Mouse (Mus musculus) ES-Bruce4 (cell line): ENCODE measurements at regions not wholly inside any gene's neighbourhood (a gene's known extent, or its start where the extent isn't known, plus 50 kb on each side); places are given as distances from the start of the nearest gene placed in this dataset.
A peak's percentile ranks its signal among the peaks of the same experiment; 100 is the strongest.

Experiments used
- H3K27ac ChIP-seq: 2 replicates; pipeline ENCODE4 v1.5.1; 2012; ENCODE audit warnings: low read length, inconsistent platforms; ENCODE audit not compliant: insufficient read depth
- H3K27me3 ChIP-seq: 2 replicates; pipeline ENCODE4 v1.6.1; 2012; ENCODE audit warnings: mild to moderate bottlenecking, low read length, inconsistent platforms; ENCODE audit not compliant: control insufficient read depth, poor library complexity, insufficient read depth, severe bottlenecking
- H3K36me3 ChIP-seq: 2 replicates; pipeline ENCODE4 v1.6.1; 2012; ENCODE audit warnings: inconsistent platforms, mild to moderate bottlenecking, low read length, moderate library complexity; ENCODE audit not compliant: control insufficient read depth, poor library complexity, insufficient read depth, severe bottlenecking
- H3K4me1 ChIP-seq: one replicate; pipeline ENCODE4 v1.8.1; 2011; ENCODE audit warnings: low read length; ENCODE audit not compliant: control insufficient read depth, insufficient read depth
- H3K4me3 ChIP-seq: 2 replicates; pipeline ENCODE4 v1.5.1; 2011; ENCODE audit warnings: low read depth, mild to moderate bottlenecking, low read length
- H3K9ac ChIP-seq: 2 replicates; pipeline ENCODE4 v1.6.1; 2012; ENCODE audit warnings: low read depth, mild to moderate bottlenecking, inconsistent platforms; ENCODE audit not compliant: poor library complexity, severe bottlenecking
- H3K9me3 ChIP-seq: replicated peaks from 2 replicates; pipeline ENCODE4 v1.6.1; 2012; ENCODE audit warnings: mild to moderate bottlenecking, low read length, inconsistent platforms; ENCODE audit not compliant: control insufficient read depth, poor library complexity, insufficient read depth, severe bottlenecking
- CTCF ChIP-seq: IDR thresholded peaks from one replicate; pipeline ENCODE4 v1.8.1; 2011; ENCODE audit warnings: low read depth, low read length
- EP300 ChIP-seq: IDR thresholded peaks from 2 replicates; pipeline ENCODE4 v1.6.1; 2011; ENCODE audit warnings: low read depth, low read length; ENCODE audit not compliant: insufficient read depth
- POLR2A ChIP-seq: IDR thresholded peaks from one replicate; pipeline ENCODE4 v1.8.1; 2011; ENCODE audit warnings: low read length; ENCODE audit not compliant: insufficient read depth

- H3K36me3 ChIP-seq = no peaks in the 10 kb centered on the region
- no peak overlapping the region for H3K27ac ChIP-seq
- no peaks in the 10 kb centered on the region for H3K9me3 ChIP-seq
- no peaks in the 10 kb centered on the region for H3K4me1 ChIP-seq
- no peak overlapping the region for H3K4me3 ChIP-seq
- no peaks in the 10 kb centered on the region for H3K27me3 ChIP-seq
- no peak overlapping the region for H3K9ac ChIP-seq
- TF ChIP-seq POLR2A (no peak), EP300 (0 out of 2 replicates have a peak, but pooled peaks have one; percentile 33)
Observed at GRCm38 (mm10) chr8:92302694-92303093, 54.7 kb upstream of the Irx5 start.

- no peaks in the 10 kb centered on the region for H3K36me3 ChIP-seq
- H3K9ac ChIP-seq = no peak overlapping the region
- H3K27ac ChIP-seq = no peak overlapping the region
- no peak overlapping the region for H3K4me3 ChIP-seq
- H3K4me1 ChIP-seq = no peaks in the 10 kb centered on the region
- H3K27me3 ChIP-seq = no peaks in the 10 kb centered on the region
- TF ChIP-seq CTCF = no peak
- TF ChIP-seq POLR2A = no peak
- no peaks in the 10 kb centered on the region for H3K9me3 ChIP-seq
Observed at GRCm38 (mm10) chr8:92301029-92301428, 56.4 kb upstream of the Irx5 start.

- H3K27me3 ChIP-seq = no peaks in the 10 kb centered on the region; the same call in 1 of the 2 replicates
- no peaks in the 10 kb centered on the region for H3K4me1 ChIP-seq
Observed at GRCm38 (mm10) chr8:92286841-92287811, 70.3 kb upstream of the Irx5 start.

GRCm38 (mm10) chr8:92275755-92276154 is 81.7 kb upstream of the Irx5 start:
- H3K9me3 ChIP-seq = no peaks in the 10 kb centered on the region
- H3K4me1 ChIP-seq = no peaks in the 10 kb centered on the region
- H3K27me3 ChIP-seq = no peaks in the 10 kb centered on the region
- no peak for TF ChIP-seq EP300
- TF ChIP-seq CTCF = no peak
- no peak for TF ChIP-seq POLR2A
- no peak overlapping the region for H3K27ac ChIP-seq
- no peak overlapping the region for H3K9ac ChIP-seq
- H3K36me3 ChIP-seq = no peaks in the 10 kb centered on the region
- H3K4me3 ChIP-seq = no peak overlapping the region

More at GRCm38 (mm10) chr8:92286841-92287811, 70.3 kb upstream of the Irx5 start:
- Histone ChIP-seq H3K4me3 (no peak overlapping the region), H3K9ac (no peak overlapping the region), H3K9me3 (no peaks in the 10 kb centered on the region), H3K36me3 (no peaks in the 10 kb centered on the region), H3K27ac (no peak overlapping the region)
- no peak for TF ChIP-seq CTCF
- TF ChIP-seq POLR2A = no peak
- TF ChIP-seq EP300 = no peak

- H3K27ac ChIP-seq = no peak overlapping the region
- no peak for TF ChIP-seq POLR2A
- TF ChIP-seq EP300 = no peak
- TF ChIP-seq CTCF = no peak
Observed at GRCm38 (mm10) chr8:92272726-92273125, 84.7 kb upstream of the Irx5 start.

GRCm38 (mm10) chr8:92272073-92272472 is 85.4 kb upstream of the Irx5 start:
- TF ChIP-seq CTCF (no peak), POLR2A (no peak), EP300 (no peak)

More at GRCm38 (mm10) chr8:92272726-92273125, 84.7 kb upstream of the Irx5 start:
- no peaks in the 10 kb centered on the region for H3K27me3 ChIP-seq
- H3K4me1 ChIP-seq = no peaks in the 10 kb centered on the region
- no peak overlapping the region for H3K4me3 ChIP-seq
- no peaks in the 10 kb centered on the region for H3K36me3 ChIP-seq
- no peak overlapping the region for H3K9ac ChIP-seq
- peaks cover 6% of the 10 kb centered on the region; the same call in 1 of the 2 replicates for H3K9me3 ChIP-seq

More at GRCm38 (mm10) chr8:92272073-92272472, 85.4 kb upstream of the Irx5 start:
- Histone ChIP-seq H3K9ac (no peak overlapping the region), H3K9me3 (peaks cover 6% of the 10 kb centered on the region; the same call in 1 of the 2 replicates), H3K27ac (no peak overlapping the region), H3K4me3 (no peak overlapping the region), H3K36me3 (no peaks in the 10 kb centered on the region), H3K27me3 (no peaks in the 10 kb centered on the region), H3K4me1 (no peaks in the 10 kb centered on the region)
